Mouse (Mus musculus) thymus, postnatal 36 days (tissue): Measurements from ENCODE around the gene Btf3l4.

Experiments
- DNase-seq, 2 experiments: peaks; one replicate each; pipeline ENCODE4 v3.0.0; 2022; ENCODE audit warnings: mixed read lengths in 2 of 2

Btf3l4 gene

DNA sequence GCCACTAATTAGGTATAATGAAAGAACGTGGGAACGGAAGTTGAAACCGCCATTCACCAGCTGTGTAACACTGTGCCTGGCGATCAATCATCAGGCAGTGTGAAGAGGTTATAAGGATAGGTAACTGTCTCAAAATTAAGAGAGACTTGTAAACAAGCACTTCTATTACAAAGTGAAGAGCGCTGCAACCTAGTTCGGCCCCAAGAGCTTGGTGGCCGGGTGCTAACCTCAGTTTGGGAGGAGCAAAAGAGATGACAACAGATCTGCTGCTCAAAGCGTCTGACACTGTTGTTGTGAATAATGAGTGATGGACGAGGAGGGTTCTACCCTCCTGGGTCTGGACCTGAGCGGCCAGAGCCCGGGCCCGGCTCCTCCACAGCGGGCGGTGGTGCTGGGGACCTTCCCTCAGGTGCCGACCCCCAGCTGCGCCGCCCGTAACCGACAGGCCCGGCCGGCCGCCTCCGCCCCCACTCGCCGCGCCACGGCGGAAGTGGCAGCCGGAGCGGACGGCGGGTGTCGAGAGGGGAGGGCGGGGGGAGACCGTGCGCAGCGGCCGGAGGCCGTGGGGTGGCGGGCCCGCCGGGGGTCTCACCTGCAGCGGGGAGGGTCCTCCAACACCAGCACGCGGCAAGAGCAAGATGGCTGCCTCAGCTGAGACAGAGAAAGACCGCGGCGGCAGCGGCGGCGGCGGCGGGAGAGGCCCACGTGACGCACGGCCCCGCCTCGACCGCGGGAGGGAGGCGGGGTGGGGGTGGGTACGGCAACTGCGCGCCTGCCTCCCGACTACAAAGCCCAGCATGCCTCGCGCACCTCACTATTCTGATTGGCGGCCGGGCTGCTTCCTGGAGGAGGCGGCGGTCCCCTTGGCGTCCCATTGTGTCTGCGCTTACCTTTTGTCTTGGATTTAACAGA is at the start of gene Btf3l4:
TSS of gene Btf3l4 (minus strand) at position 699 of the 912 bp plus-strand sequence.
- DNase-seq = peak; percentile 87 to 92

DNA sequence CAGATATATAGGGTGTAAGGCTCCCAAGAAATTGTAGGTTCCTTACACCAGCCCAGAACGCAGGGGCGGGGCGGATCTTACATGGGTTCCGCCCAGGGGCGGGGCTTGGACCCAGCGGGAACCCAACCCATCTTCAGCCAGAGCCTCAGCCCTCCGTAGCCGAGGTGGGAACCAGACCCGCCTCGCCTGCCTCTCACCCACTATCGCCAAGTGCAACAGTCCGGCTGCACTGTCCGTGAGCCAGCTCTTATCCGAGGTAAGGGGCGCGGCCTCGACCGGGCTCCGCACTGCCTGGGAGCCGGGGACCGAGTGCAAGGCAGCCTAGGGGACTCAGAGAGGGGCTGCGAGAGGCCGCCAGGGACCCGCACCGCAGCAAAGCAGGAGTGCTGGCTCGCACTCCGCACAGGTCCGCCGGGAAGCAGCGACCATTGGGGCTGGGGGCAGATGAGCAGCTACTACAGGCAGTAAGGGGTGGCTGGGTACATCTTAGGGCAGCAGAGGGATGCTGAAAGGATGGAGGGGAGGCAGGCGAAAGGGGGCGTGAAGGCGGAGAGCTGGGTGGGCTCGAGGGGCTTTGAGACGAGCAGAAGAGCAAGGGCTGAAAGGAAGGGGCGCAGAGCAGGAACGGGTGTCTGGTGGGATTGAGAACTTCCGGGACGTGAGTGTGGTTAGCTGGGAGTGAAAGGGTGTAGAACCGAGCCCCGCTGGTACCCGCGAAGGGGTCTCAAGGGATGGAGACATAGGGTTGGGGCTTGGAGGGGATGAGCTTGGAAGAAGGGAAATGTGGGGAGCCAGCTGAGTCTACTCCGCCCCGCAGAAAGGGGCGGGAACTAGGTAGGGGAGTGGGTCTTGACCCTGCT is 45.8 kb upstream of the Btf3l4 start, which contains the start of gene Rab3b:
TSS of gene Rab3b (plus strand) at position 101 of the 860 bp plus-strand sequence.
- DNase-seq = peak; percentile 55 to 60

DNA sequence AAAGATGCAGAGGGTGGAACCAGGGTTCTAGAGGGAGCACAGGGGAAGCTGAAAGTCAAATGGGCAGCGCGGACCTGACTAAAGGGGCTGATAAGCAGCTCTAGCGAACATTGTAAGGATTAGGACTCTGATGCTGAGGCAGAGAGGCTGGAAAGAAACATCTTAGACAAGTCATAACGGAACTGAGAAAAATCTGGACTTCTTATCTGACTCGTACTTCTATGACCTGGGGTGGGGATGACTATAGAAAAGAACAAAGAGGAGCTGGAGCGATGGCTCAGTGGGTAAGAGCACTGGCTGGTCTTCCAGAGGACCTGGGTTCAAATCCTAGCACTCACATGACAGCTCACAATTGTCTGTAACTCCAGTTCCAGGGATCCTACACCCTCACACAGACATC is 44.5 kb upstream of the Btf3l4 start:
- DNase-seq = no peak

DNA sequence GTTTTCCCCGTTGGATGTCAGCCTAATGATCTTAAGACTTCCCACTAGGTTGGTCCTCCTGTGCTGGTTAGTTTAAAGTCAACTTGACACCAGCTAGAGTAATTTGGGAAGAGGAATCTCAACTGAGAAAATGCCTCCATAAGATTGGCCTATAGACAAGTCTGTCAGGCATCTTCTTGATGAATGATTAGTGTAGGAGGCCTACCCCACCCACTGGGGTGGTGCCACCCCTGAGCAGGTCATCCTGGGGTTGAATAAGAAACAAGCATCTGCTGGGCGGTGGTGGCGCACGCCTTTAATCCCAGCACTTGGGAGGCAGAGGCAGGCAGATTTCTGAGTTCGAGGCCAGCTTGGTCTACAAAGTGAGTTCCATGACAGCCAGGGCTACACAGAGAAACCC is 40.3 kb upstream of the Btf3l4 start:
- no peak for DNase-seq

DNA sequence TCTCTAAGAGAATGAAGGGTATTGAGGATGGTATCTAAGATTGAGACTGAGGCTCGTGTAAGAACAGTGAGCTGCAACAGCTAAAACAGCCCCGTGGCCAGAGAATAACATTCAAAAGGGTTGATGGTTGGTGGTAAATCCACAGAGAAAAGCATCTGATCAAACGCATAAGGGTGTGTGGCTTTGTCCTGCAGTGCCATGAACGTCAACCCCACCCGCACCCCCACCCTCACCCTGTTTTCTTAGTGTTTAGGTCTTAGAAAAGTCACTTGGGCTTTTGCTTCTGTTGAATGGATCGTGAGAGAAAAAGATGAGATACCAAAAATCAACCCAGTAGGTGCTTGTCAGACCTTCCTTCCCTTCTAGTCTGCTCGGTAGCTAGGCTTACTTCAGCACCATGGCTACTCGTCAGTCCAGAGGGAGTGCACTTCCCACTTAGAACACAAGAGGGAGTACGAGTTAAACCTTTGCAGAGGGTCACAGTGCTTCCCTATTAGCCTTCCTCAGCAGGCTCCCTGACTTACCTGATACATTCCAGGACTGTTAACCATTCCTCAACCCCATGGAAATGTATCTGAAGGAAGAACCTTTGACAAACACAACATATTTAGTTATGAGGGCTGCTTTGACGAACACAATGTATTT is 36.4 kb upstream of the Btf3l4 start:
- peak; percentile 27 to 53 for DNase-seq

DNA sequence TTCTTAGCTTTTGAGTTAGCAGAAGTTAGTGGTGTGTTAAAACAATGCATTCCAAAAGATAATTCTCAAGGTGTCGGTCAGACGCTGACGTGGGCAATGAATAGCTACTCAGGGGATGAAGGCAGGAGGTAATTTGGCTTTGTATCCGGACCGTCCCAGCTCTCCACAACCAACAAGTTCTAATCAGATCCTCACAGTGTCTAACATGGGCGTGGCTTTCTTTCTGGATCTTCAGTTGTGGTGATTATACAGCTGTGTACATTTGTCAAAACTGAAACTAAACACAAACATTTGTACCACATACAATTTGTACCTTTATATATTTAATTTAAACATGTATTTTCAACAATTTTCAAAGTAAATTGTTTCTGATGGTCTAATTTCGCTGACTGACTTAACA is 33.4 kb upstream of the Btf3l4 start:
- DNase-seq = no peak

DNA sequence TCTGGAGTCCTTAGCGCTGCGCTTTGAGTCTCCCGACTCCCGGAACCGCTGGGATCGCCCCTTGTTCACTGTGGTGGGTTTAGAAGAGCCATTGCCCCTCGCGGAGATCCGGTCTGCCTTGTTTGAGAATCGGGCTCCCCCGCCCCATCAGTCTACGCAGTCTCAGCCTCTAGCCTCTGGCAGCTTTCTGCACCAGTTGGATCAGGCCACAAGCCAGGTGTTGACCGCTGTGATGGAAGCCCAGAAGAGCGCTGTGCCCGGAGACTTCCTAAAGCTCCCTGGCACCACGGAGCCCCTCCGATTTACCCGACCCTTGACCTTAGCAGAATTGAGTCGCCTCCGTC is 15.1 kb upstream of the Btf3l4 start, which contains the start of gene A730015C16Rik:
TSS of gene A730015C16Rik (minus strand) at position 115 of the 344 bp plus-strand sequence.
- DNase-seq = peak; percentile 12 to 32

DNA sequence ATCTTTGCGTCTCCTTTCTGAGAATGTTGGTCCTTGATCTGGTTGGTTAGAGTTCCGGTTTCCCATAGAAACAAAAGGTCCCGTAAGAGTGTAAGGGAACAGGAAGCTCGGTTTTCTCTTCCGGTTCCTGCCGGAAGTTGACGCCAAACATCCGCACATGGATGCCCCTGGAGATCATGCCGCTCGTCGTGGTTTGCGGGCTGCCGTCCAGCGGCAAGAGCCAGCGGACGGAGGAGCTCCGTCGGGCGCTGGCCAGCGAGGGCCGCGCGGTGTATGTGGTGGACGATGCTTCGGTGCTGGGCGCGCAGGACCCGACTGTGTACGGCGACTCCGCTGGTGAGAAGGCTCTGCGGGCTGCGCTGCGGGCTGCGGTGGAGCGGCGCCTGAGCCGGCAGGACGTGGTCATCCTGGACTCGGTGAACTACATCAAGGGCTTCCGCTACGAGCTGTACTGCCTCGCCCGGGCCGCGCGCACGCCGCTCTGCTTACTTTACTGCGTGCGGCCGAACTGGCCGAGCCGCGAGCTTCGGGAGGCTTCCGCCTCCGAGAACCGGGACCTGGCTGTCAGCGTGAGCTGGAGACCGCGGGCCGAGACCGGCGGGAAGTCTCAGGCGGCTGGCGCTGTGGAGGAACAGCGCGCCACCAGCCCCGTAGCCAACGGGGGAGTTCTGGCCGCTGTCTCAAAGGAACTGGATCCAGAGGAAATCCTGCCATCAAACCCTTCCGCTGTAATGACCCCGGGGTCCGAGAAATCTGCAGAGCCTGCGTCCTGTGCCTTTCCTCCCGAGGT is 14.5 kb upstream of the Btf3l4 start, which contains the start of gene Kti12:
TSS of gene Kti12 (plus strand) at position 71 of the 790 bp plus-strand sequence.
- DNase-seq = peak; percentile 71 to 73

DNA sequence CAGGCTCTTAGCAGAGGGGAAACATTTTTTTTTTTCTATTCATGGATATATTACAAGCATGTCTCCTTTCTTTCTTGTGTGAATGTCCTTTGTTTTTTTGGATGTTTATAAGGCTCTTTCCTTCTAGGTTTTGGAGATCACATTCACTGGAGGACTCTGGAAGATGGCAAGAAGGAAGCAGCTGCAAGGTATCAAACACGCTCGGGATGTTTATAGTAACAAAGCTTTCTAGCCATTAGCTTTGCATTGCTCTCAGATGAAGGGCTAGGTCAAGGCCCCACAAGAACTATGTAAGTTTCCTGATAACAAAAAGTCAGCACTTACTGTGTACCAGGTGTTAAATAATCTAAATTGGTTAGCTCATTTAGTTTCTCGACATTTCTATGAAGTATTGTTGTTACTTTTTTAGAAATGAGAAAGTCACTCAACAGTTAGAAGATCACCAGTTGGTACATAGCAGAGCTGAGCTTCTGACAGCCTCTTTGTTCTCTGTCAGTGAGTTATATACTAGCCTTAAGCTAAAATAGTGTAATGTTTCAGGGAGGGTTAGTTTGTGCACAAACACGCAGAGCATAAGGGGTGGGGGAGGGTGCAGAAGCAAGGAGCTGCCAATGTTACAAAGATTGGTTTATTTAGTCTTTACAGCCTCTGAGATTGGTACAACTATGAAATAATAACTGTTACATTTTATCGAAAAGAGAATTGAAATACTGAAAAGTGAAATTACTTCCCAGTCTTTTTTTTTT is 12.6 kb upstream of the Btf3l4 start:
- DNase-seq = no peak

DNA sequence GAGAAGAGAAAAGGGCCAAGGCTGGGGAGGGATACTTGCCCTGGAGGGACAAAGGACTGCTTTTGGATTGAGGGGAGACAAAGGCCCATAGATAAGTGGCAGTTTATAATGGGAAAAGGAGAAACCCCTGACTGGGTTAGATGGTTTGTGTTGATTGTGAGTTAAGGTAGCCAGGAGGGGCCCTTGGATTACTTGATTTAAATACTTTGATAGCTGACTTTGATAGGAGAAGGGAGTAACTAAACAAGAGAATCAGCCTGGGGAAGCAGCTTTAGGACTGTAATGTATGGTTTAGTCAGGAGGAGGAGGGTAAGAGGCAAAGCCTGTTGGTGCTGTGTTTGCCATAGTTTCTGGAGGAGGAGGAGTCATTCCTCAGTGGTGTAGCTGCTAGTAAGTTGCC is 9.9 kb upstream of the Btf3l4 start:
- DNase-seq = no peak

DNA sequence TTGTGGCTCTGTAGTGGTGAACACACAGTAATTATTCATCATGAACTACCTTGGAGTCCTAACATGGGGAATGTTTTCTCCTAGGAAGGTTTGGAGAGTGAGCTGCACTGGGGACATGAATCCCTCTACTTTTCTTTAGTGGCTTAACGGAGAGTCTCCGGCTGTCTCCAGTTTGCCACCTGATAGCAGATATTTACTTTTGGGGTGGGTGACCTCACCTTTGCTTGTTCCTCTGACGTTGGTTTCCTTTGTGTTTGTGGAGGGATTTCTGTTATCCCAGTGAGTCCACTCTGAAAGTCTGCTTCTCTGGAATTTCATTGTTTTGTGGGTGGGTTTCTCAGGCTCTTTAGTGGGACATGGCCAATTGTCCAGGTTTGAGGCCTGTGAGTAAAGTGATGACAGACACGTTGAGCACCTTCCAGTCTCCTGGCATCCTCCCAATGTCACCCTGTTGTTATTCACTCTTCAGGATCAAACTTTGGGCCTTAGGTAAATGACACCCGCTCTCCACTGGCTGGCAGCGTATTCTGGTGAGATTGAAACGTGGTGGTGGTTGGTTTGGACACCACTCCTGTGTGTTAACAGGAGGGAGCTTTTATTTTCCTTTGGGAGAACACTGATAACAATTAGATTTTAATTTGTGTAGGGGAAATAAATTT is 8.6 kb upstream of the Btf3l4 start:
- DNase-seq = no peak

DNA sequence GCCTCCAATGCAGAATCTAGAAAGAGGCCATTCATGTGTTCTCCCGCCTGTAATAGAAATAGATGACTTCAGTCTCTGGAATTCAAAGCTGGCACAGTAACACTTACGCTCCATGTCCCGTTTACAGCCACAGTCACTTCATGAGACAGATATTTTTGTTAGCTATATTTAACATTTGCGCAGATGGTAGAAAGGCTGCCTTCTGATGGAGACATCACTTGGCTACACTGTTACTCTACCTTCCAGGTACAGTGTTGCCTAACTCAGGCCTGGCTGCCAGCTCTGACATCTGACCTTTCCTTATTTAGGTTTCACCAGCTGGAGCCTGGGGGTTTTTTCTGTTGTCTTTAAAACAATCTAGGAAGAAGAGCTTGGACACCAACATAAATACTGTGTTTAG is 4.6 kb upstream of the Btf3l4 start:
- DNase-seq = no peak

DNA sequence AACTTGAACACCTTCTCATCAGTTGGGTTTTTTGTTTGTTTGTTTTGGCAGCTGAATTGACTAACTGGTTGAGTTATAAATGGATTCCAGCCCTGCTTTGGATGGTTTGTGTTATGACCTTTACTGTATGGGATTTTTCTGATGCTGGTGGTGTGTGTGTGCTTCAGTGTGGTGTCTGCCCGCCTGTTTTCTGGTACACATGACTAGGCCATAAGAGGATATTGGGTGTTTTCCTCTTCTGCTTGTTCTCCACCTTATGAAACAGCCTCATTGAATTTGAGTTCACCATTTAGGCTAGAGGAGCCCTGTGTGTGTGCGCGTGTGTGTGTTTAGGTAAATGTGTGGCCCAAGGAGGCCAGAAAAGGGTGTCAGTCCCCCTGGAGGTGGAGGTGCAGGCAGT is 2.1 kb upstream of the Btf3l4 start:
- no peak for DNase-seq

DNA sequence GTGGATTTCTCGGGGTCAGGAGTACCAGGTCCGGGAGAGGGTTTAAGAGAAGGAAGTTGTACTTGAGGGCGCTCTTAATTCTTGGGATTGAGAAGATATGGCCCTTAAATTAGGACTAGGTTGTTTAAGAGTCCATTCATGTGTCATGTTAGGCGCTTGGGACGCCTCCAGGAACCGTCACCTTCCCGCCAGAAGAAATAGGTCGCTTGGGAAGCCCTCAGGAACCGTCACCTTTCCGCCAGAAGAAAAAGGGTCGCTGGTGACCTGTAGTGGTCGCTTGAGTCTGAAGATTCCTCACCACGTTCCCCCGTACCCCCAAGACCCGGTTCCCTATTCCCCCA is 1.5 kb upstream of the Btf3l4 start:
- DNase-seq = peak; percentile 5 to 13

DNA sequence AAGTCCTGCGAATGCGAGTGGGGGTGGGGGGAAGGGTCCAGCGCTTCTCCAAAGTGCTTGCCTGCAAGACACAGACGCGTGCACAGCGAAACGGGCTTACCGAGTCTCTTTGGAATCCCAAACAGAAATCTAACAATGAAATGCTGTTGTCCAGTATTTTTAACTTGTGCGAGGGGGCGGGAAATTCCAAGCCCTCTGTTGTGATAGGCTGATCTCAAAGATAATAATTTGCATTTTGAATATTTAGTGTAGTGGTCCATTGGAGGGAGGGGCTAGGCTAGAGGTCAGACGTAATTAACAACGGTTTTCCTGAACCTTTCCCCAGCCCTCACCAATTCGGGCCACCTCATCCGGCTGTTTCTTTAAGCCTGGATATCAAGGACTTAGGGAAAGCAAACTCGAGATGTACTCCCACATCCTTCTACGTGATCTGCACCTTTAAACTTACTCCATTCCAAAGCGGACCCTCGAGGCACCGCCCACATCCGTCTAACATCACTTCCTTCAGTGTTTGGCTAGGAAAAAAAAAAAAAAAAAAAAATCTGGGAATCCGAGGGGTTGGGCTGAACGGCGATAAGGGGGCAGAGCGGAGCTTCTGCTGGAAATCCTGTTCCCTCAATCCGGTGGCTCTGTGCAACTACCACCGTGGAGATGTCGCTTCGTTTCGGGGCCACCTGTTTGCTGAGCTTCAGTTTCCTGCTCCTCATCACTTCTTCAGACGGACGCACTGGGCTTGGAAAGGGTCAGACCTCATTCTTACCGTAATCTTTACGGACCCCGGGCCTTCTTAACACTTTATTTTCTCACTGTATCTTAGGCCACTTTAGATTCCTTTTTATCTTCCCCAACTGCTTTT is 929 bp upstream of the Btf3l4 start, which contains the start of gene Txndc12:
TSS of gene Txndc12 (plus strand) at position 487 of the 856 bp plus-strand sequence.
- peak; percentile 77 to 82 for DNase-seq

DNA sequence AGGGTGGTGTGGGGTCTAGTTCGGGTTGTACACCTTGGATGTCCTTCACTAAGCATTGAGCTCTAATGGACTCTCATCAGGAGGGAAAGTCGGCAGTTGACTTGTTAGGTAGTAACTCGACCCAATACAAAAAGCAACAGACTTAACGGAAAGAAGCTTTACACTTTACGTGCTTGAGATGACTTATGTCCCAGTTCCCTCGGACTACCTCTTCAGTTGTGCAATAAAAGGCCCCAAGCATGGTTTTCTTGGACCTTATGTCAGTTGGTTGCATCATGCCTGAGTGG is 357 bp upstream of the Btf3l4 start:
- no peak for DNase-seq

DNA sequence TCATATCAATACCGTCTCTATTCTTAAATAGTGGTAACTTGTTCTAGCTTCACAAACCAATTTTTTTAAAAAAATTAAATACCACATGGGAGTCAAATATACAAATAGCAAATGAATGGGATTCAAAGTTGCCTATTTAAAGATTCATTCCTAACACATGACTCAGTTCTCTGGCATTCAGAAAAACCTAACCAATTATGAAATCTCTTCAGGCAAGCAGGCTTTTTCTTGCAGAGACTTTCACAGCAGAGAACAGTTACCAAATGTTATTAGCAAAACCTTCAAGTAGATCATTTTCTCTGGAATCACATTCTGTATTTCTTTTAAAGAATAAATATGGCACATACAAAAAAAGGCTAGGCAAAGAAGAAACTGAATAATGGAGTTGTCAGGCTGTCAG is 2.7 kb downstream of the Btf3l4 start:
- DNase-seq = no peak

DNA sequence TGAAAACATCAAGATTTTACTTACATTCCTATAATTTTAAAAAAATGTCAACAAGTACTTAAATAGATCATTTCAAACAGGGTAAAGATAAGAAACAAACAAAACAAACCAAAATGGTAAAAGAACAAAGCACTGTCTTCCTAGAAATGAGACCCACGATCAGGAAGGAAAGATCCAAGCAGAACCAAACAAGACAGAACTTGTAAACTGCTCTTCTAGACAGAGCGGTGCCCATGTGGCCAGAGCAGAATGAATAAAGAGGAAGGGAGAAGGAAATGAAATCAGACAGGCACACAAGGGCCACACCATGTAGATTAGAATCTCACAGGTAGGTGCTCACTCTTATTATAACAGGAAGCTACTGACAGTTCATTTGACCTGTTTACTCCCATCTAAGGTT is 6.8 kb downstream of the Btf3l4 start:
- DNase-seq = no peak

DNA sequence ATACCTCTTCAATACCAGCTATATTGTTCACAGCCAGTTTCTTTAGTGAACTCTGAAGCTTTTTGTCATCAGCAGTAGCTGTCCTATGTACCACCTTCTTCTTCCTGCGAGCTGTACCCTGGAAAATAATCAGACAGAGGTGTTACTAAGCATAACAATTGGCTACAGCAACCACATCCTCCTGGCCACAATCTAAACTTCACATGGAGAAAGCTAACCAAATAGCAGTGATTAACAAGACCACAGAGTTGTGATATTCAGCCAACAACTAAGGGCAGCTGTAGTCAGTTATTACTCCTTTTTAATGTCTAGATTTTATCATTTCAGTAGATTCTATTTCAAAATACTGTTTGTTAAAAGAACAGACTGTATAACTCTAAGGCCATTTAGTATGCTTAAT is 7.3 kb downstream of the Btf3l4 start:
- no peak for DNase-seq

DNA sequence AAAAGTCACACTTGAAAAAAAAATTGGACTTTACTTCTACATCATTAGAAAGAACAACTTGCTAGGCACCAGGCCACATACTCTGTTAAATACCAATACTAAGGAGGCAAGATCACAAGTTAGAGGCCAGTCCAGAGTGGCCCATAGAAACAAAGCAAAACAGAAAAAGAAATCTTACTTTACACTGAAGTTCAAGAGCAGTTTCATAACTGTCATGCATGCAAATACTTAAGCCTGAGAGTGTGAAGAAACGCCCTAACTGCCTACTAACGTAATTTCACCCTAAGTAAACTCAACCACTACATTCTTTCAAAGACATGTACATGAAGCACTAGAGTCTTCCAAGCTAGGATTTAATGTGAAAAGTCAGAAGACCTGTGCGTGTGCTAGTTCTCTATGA is 7.7 kb downstream of the Btf3l4 start:
- DNase-seq = no peak
